Mouse (Mus musculus) E14TG2a.4 (cell line): ENCODE measurements at regions not wholly inside any gene's neighbourhood (a gene's known extent, or its start where the extent isn't known, plus 50 kb on each side); places are given as distances from the start of the nearest gene placed in this dataset.

ENCODE experiments used
- H3K27me3 ChIP-seq: 2 replicates; pipeline ENCODE4 v1.6.1; 2014; ENCODE audit warnings: low read length, control low read depth; ENCODE audit not compliant: insufficient read depth
- H3K36me3 ChIP-seq: 2 replicates; pipeline ENCODE4 v1.6.1; 2014; ENCODE audit warnings: low read length, control low read depth; ENCODE audit not compliant: insufficient read depth
- H3K4me1 ChIP-seq: replicated peaks from 2 replicates; pipeline ENCODE4 v1.6.1; 2014; ENCODE audit warnings: low read depth, low read length, control low read depth
- H3K4me3 ChIP-seq: replicated peaks from 2 replicates; pipeline ENCODE4 v1.5.1; 2014; ENCODE audit warnings: mild to moderate bottlenecking, low read length
- H3K9me3 ChIP-seq: 2 replicates; pipeline ENCODE4 v1.6.1; 2014; ENCODE audit warnings: low read length, control low read depth
- CTCF ChIP-seq: conservative IDR thresholded peaks from 2 replicates; pipeline ENCODE4 v1.5.1; 2014; ENCODE audit warnings: low read length
- NANOG ChIP-seq: IDR thresholded peaks from 2 replicates; pipeline ENCODE4 v1.6.1; 2014; ENCODE audit warnings: borderline replicate concordance, low read length, mixed read lengths
- POU5F1 ChIP-seq: IDR thresholded peaks from 2 replicates; pipeline ENCODE4 v1.6.1; 2014; ENCODE audit warnings: low read length, borderline replicate concordance

GRCm38 (mm10) chr6:99984057-99984855 is 258.1 kb upstream of the Prok2 start:
- peaks cover 44% of the 10 kb centered on the region for H3K4me1 ChIP-seq
- H3K36me3 ChIP-seq, result no peaks in the 10 kb centered on the region
- no peak overlapping the region for H3K4me3 ChIP-seq
- peaks cover 40% of the 10 kb centered on the region for H3K27me3 ChIP-seq
- H3K9me3 ChIP-seq, result no peaks in the 10 kb centered on the region
- TF ChIP-seq NANOG (no peak), POU5F1 (no peak), CTCF (no peak)

GRCm38 (mm10) chr6:99979614-99980013 is 253.4 kb upstream of the Prok2 start:
- no peak overlapping the region for H3K4me3 ChIP-seq
- TF ChIP-seq CTCF (no peak), NANOG (no peak), POU5F1 (no peak)
- H3K36me3 ChIP-seq, result no peaks in the 10 kb centered on the region
- H3K27me3 ChIP-seq, result peaks cover 15% of the 10 kb centered on the region
- H3K9me3 ChIP-seq, result no peaks in the 10 kb centered on the region
- H3K4me1 ChIP-seq, result peaks cover 38% of the 10 kb centered on the region

GRCm38 (mm10) chr6:99978164-99978746 is 252.1 kb upstream of the Prok2 start:
- TF ChIP-seq POU5F1, result no peak
- no peak for TF ChIP-seq NANOG
- no peak for TF ChIP-seq CTCF

GRCm38 (mm10) chr6:99976144-99976543 is 250.0 kb upstream of the Prok2 start:
- no peak overlapping the region for H3K4me3 ChIP-seq
- TF ChIP-seq CTCF (no peak), NANOG (no peak), POU5F1 (no peak)
- H3K4me1 ChIP-seq, result peaks cover 34% of the 10 kb centered on the region
- H3K27me3 ChIP-seq, result no peaks in the 10 kb centered on the region; the same call in 1 of the 2 replicates
- no peaks in the 10 kb centered on the region for H3K36me3 ChIP-seq
- H3K9me3 ChIP-seq, result no peaks in the 10 kb centered on the region

More at GRCm38 (mm10) chr6:99978164-99978746, 252.1 kb upstream of the Prok2 start:
- Histone ChIP-seq H3K4me3 (no peak overlapping the region), H3K27me3 (peaks cover 4% of the 10 kb centered on the region), H3K9me3 (no peaks in the 10 kb centered on the region), H3K4me1 (peaks cover 34% of the 10 kb centered on the region), H3K36me3 (no peaks in the 10 kb centered on the region)

GRCm38 (mm10) chr6:99975486-99975885 is 249.3 kb upstream of the Prok2 start:
- Histone ChIP-seq H3K4me1 (peaks cover 34% of the 10 kb centered on the region), H3K36me3 (no peaks in the 10 kb centered on the region), H3K27me3 (no peaks in the 10 kb centered on the region; the same call in 1 of the 2 replicates), H3K9me3 (no peaks in the 10 kb centered on the region), H3K4me3 (no peak overlapping the region)
- TF ChIP-seq POU5F1, result no peak
- TF ChIP-seq NANOG, result no peak
- no peak for TF ChIP-seq CTCF

- TF ChIP-seq NANOG (no peak), CTCF (no peak), POU5F1 (no peak)
- Histone ChIP-seq H3K36me3 (no peaks in the 10 kb centered on the region), H3K9me3 (no peaks in the 10 kb centered on the region), H3K27me3 (no peaks in the 10 kb centered on the region), H3K4me1 (peaks cover 31% of the 10 kb centered on the region), H3K4me3 (no peak overlapping the region)
Measured at GRCm38 (mm10) chr6:99974464-99974863, 248.3 kb upstream of the Prok2 start.

- Histone ChIP-seq H3K36me3 (no peaks in the 10 kb centered on the region), H3K4me3 (peak overlapping the region; percentile 63)
Measured at GRCm38 (mm10) chr6:99971376-99971775, 245.2 kb upstream of the Prok2 start.

GRCm38 (mm10) chr6:99968889-99969288 is 242.7 kb upstream of the Prok2 start:
- Histone ChIP-seq H3K4me3 (no peak overlapping the region), H3K9me3 (peaks cover 7% of the 10 kb centered on the region; the same call in 1 of the 2 replicates), H3K36me3 (no peaks in the 10 kb centered on the region), H3K27me3 (peaks cover 8% of the 10 kb centered on the region), H3K4me1 (no peaks in the 10 kb centered on the region; the same call in 1 of the 2 replicates)
- TF ChIP-seq CTCF (no peak), NANOG (no peak)

More at GRCm38 (mm10) chr6:99971376-99971775, 245.2 kb upstream of the Prok2 start:
- TF ChIP-seq NANOG (no peak), CTCF (no peak), POU5F1 (no peak)
- peaks cover 8% of the 10 kb centered on the region for H3K27me3 ChIP-seq
- peaks cover 3% of the 10 kb centered on the region for H3K4me1 ChIP-seq
- no peaks in the 10 kb centered on the region for H3K9me3 ChIP-seq
